Mouse (Mus musculus) liver, postnatal 0 days (tissue): ENCODE measurements around the gene Ccdc12.

Source experiments
- CTCF ChIP-seq: sonication (generic); IDR thresholded peaks from 2 replicates; pipeline ENCODE4 v1.5.1; 2016; ENCODE audit warnings: antibody characterized with exemption, low read depth
- EP300 ChIP-seq: IDR thresholded peaks from 2 replicates; pipeline ENCODE4 v1.6.1; 2016; ENCODE audit warnings: antibody characterized with exemption, low read depth, mild to moderate bottlenecking

GRCm38 (mm10) chr9:110669785-110670184 is 13.5 kb downstream of the Ccdc12 start:
- TF ChIP-seq CTCF (no peak), EP300 (0 out of 2 replicates have a peak, but pooled peaks have one; percentile 35)
